In genomic region chr12:108982684-108982960, GRCm38 (mm10) we compare ENCODE assay signal across 13 mouse cellular contexts.
"Had no signal": no experiment of that assay in that cellular context is flagged by ENCODE, and none has a peak within 500 bp of the region (broad histone marks: within the 10 kb centered on the region; RNA-seq: fewer than 3 reads in every experiment).

No protein-coding gene starts in this region.

- DNase-seq: kidney, adult 18-20 months; kidney, postnatal 10 days; kidney, postnatal 4 days; lung, adult 2 months; lung, postnatal 36 days; right cerebral cortex, adult 18-20 months; right cerebral cortex, postnatal 25 days; thymus, postnatal 36 days had no signal

- ATAC-seq: lung, postnatal 0 days had no signal

- H3K27ac ChIP-seq: layer of hippocampus, adult 2 months; limb, embryonic 10.5 days; liver, embryonic 15.5 days had no signal

- H3K4me3 ChIP-seq: layer of hippocampus, adult 2 months; limb, embryonic 10.5 days; liver, embryonic 15.5 days had no signal

- H3K27me3 ChIP-seq: liver, embryonic 15.5 days had no signal

- H3K9me3 ChIP-seq: limb, embryonic 10.5 days; liver, embryonic 15.5 days had no signal

- H3K4me2 ChIP-seq: liver, embryonic 11.5 days; liver, embryonic 15.5 days had no signal

- H3K4me1 ChIP-seq: liver, embryonic 15.5 days had no signal

- H3K36me3 ChIP-seq: limb, embryonic 10.5 days; liver, embryonic 15.5 days had no signal

- H3K9ac ChIP-seq: liver, embryonic 15.5 days had no signal
